Mouse (Mus musculus): ENCODE measurements around the gene Rin1. TPM values are rescaled to one million over a fixed set of nuclear protein-coding genes. Genes with fewer than 3 reads are reported as not detected.

Gene Rin1
- polyA plus RNA-seq, 1 experiment from 2014 or later, result 4.8 TPM

DNA sequence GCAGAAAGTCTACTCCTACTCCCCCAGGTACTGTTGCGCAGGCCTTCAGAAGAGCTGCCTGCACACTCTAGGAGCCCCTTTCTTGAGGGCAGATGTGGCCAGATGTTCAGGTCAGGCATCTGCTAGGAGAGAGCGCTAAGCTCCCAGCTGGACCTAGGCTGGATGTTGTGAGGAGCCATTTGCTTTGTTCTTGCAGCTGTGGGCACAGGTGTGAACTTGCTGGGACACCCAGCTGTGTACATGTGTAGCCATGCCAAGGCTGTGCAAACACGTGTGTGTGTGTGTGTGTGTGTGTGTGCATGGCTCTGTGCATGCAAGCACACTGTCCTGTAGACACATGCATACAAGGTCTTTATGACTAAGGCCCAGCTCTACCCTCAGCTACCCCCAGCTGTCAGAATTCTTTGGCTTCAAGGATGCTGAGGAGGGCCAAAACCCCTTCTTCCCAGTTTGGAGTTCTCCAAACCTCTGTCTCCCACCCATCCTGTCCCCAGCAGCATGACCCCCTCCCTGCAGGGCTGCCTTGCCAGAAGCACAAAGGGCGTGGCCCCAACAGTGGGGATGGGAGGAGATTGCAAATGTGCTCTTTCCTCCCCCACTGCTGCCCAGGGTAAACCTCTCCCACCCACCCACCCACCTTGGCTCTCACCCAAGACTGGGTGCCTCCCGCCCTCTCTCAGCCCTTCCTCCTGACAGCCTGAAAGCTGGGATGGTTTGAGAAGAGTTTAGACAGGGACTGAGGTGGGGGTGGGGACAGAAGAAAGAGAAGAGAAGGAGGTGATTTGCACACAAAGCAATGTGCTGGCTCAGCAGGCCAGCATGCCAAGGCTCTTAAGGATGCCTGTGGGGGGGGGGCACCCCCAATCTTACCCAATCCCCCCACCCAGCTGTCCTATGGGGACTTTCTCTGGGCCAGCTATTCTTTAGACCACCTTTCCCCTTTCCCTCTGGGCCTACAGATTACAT, 10.4 kb downstream of the Rin1 start:
- Histone ChIP-seq H3K27ac (ENCODE audit: low read depth, low read length) (peak overlapping the region; percentile 85), H3K4me3 (ENCODE audit: low read length) (no peak overlapping the region), H3K36me3 (ENCODE audit: control insufficient read depth, insufficient read depth, low read length) (no peaks in the 10 kb centered on the region), H3K4me2 (replicated peaks; ENCODE audit: low read depth, low read length) (no peak overlapping the region), H3K27me3 (ENCODE audit: control insufficient read depth, insufficient read depth, low read length) (no peaks in the 10 kb centered on the region), H3K4me1 (ENCODE audit: control insufficient read depth, insufficient read depth, low read length) (peaks cover 50% of the 10 kb centered on the region), H3K9ac (ENCODE audit: low read depth, low read length) (no peak overlapping the region), H3K9me3 (ENCODE audit: control insufficient read depth, low read length) (no peaks in the 10 kb centered on the region)
- peak; percentile 5; the same call in 1 of the 2 replicates for ATAC-seq (ENCODE audit: low FRiP score, low TSS enrichment)
- 27% methylated on average over 5 of the region's 5 CpGs for WGBS

DNA sequence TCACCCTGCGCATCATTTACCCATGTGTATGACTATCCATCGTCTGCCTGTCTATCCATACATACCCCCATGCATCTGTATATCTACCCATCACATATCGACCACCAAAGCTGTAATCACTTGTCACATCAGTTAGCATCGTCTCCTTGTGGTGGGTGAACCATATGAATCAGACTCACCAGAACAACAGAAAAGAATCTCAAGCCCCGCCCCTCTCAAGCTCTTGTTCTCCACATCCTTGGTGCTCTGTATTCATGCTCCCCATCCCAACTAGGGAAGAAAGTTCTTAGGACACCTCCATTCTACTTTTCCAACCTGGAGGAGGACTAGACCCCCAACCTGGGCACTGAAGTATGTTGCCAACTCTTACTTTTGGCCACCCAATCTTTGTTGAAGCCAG, 11.8 kb downstream of the Rin1 start:
- H3K9ac ChIP-seq (ENCODE audit: low read depth, low read length), result no peak overlapping the region
- H3K4me3 ChIP-seq (ENCODE audit: low read length), result no peak overlapping the region
- WGBS, result 89% methylated on average over 5 of the region's 5 CpGs
- H3K36me3 ChIP-seq (ENCODE audit: control insufficient read depth, insufficient read depth, low read length), result no peaks in the 10 kb centered on the region
- H3K4me2 ChIP-seq (replicated peaks; ENCODE audit: low read depth, low read length), result no peak overlapping the region
- no peaks in the 10 kb centered on the region for H3K9me3 ChIP-seq (ENCODE audit: control insufficient read depth, low read length)
- no peak overlapping the region for H3K27ac ChIP-seq (ENCODE audit: low read depth, low read length)
- H3K4me1 ChIP-seq (ENCODE audit: control insufficient read depth, insufficient read depth, low read length), result peaks cover 44% of the 10 kb centered on the region
- no peak for ATAC-seq (ENCODE audit: low FRiP score, low TSS enrichment)
- H3K27me3 ChIP-seq (ENCODE audit: control insufficient read depth, insufficient read depth, low read length), result no peaks in the 10 kb centered on the region

DNA sequence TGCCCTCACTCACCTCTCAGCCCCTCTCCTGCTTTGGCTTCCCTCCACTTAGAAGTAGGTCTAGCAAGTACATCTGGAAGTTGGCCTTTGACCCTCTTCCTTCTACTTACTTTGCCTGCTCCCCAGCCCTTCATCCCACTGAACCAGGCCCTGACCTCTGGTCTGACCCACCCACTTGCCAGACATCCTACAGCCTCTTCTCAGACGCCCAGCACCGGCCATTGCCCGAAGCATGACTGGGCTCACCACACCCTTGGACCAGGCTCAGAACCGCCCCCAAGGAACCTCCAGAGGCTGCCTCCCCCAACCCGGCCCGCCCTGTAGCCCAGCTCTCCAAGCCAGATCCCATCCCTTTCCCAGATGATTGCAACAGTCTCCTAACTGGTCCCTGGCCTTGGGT, 12.2 kb downstream of the Rin1 start:
- H3K4me1 ChIP-seq (ENCODE audit: control insufficient read depth, insufficient read depth, low read length), result peaks cover 47% of the 10 kb centered on the region
- 55% methylated on average over 6 of the region's 6 CpGs for WGBS
- no peaks in the 10 kb centered on the region for H3K36me3 ChIP-seq (ENCODE audit: control insufficient read depth, insufficient read depth, low read length)
- no peak for ATAC-seq (ENCODE audit: low FRiP score, low TSS enrichment)
- no peak overlapping the region for H3K4me3 ChIP-seq (ENCODE audit: low read length)
- no peaks in the 10 kb centered on the region for H3K9me3 ChIP-seq (ENCODE audit: control insufficient read depth, low read length)
- H3K9ac ChIP-seq (ENCODE audit: low read depth, low read length), result no peak overlapping the region
- H3K27ac ChIP-seq (ENCODE audit: low read depth, low read length), result no peak overlapping the region
- H3K27me3 ChIP-seq (ENCODE audit: control insufficient read depth, insufficient read depth, low read length), result no peaks in the 10 kb centered on the region
- no peak overlapping the region for H3K4me2 ChIP-seq (replicated peaks; ENCODE audit: low read depth, low read length)

DNA sequence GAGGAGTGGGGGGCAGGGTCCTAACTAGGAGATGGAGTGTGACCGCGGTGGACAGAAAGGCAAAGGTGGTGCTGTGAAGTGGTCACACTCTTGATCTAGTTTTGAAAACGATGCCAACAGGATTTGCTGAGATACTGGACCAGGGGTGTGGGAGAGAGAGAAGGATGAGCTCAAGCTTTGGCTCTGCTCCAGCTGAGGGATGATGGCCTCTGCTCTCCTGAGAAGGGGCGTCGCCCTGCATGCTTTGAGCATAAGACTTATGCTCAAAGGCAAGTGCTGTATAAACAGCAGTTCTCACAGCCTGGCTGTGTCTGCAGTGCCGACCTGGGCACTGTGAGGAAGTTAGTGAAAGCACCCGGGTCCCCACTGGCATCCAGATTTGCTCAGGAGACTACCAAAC, 14.8 kb downstream of the Rin1 start:
- H3K9me3 ChIP-seq (ENCODE audit: control insufficient read depth, low read length), result no peaks in the 10 kb centered on the region
- no peak overlapping the region for H3K9ac ChIP-seq (ENCODE audit: low read depth, low read length)
- ATAC-seq (ENCODE audit: low FRiP score, low TSS enrichment), result no peak
- no peak overlapping the region for H3K4me2 ChIP-seq (replicated peaks; ENCODE audit: low read depth, low read length)
- H3K36me3 ChIP-seq (ENCODE audit: control insufficient read depth, insufficient read depth, low read length), result no peaks in the 10 kb centered on the region
- H3K4me3 ChIP-seq (ENCODE audit: low read length), result no peak overlapping the region
- WGBS, result 58% methylated on average over 7 of the region's 7 CpGs
- peaks cover 9% of the 10 kb centered on the region for H3K27me3 ChIP-seq (ENCODE audit: control insufficient read depth, insufficient read depth, low read length)
- peaks cover 44% of the 10 kb centered on the region for H3K4me1 ChIP-seq (ENCODE audit: control insufficient read depth, insufficient read depth, low read length)
- H3K27ac ChIP-seq (ENCODE audit: low read depth, low read length), result no peak overlapping the region; the same call in 1 of the 2 replicates

DNA sequence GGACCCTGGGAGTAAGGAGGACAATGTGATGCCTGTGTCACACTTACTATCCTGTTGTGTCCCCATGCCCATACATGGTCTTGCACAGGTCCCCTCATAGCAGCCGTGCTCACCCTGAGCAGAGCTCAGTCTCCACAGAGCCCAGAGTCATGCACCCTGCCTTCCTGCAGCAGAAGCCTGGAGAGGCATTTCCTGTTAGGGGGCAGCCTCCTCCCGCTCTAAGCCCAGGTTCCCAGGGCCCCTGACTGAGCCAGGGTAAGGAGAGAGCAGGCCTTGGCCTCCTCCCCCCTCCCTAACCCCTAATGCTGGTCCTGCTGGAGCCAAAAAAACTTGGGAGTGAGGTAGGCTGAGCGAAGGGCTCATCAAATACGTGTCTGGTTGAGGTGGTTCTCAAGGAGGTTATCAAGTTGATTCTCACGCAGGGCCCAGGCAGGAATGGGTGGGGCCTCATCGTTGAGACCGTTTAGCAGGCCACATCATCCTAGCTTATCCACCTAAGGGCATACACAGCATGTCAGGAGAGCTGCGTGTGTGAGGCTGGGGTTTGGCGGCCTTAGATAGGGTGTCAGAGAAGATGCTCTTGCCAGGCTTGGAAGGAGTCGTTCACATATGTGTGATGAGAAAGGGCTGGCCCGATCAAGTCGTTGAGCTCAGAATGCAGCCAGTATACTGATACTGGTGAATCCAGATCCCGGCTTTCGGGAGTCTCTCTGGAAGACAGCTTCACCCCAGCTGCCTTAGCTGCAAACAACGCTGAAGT, 16.9 kb downstream of the Rin1 start:
- H3K9me3 ChIP-seq (ENCODE audit: control insufficient read depth, low read length), result no peaks in the 10 kb centered on the region
- WGBS, result 7% methylated on average over 15 of the region's 15 CpGs
- H3K27me3 ChIP-seq (ENCODE audit: control insufficient read depth, insufficient read depth, low read length), result peaks cover 9% of the 10 kb centered on the region
- ATAC-seq (ENCODE audit: low FRiP score, low TSS enrichment), result no peak
- peak overlapping the region; percentile 46 for H3K4me3 ChIP-seq (ENCODE audit: low read length)
- H3K9ac ChIP-seq (ENCODE audit: low read depth, low read length), result peak overlapping the region; percentile 50; the same call in 1 of the 2 replicates
- H3K27ac ChIP-seq (ENCODE audit: low read depth, low read length), result peak overlapping the region; percentile 89
- peaks cover 42% of the 10 kb centered on the region for H3K4me1 ChIP-seq (ENCODE audit: control insufficient read depth, insufficient read depth, low read length)
- no peaks in the 10 kb centered on the region for H3K36me3 ChIP-seq (ENCODE audit: control insufficient read depth, insufficient read depth, low read length)
- peak overlapping the region; percentile 52 for H3K4me2 ChIP-seq (replicated peaks; ENCODE audit: low read depth, low read length)

DNA sequence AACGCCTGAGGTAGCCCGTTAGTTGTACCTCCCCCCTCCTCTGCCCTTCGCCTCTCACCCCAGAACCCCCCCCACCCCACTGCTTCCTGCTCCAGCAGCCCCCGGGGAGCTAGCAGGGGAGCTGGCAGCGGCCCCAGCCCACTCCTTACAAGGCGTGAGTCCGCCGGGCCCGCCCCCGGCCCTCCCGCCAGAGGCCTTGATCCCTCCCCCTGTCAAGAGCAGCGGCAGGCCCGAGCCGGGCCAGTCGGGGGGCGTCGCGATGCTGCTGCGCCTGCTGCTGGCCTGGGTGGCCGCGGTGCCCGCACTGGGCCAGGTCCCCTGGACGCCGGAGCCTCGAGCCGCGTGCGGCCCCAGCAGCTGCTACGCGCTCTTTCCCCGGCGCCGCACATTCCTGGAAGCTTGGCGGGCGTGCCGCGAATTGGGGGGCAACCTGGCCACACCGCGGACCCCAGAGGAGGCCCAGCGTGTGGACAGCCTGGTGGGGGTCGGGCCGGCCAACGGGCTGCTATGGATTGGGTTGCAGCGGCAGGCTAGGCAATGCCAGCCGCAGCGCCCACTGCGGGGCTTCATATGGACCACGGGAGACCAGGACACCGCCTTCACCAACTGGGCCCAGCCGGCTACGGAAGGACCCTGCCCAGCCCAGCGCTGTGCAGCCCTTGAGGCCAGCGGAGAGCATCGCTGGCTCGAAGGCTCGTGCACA, 17.7 kb downstream of the Rin1 start, which contains the start of gene Cd248:
Gene Cd248 (plus strand): TSS at position 212 of the 703 bp plus-strand sequence.
- peaks cover 47% of the 10 kb centered on the region for H3K4me1 ChIP-seq (ENCODE audit: control insufficient read depth, insufficient read depth, low read length)
- H3K4me2 ChIP-seq (replicated peaks; ENCODE audit: low read depth, low read length), result peak within 1 kb of the TSS; percentile 52
- peak within 1 kb of the TSS; percentile 50 for H3K9ac ChIP-seq (ENCODE audit: low read depth, low read length)
- no peaks in the 10 kb centered on the region for H3K9me3 ChIP-seq (ENCODE audit: control insufficient read depth, low read length)
- 2% methylated on average over 49 of the region's 56 CpGs for WGBS
- H3K4me3 ChIP-seq (ENCODE audit: low read length), result peak within 1 kb of the TSS; percentile 46
- H3K27ac ChIP-seq (ENCODE audit: low read depth, low read length), result peak within 1 kb of the TSS; percentile 89
- no peaks in the 10 kb centered on the region for H3K36me3 ChIP-seq (ENCODE audit: control insufficient read depth, insufficient read depth, low read length)
- peaks cover 9% of the 10 kb centered on the region for H3K27me3 ChIP-seq (ENCODE audit: control insufficient read depth, insufficient read depth, low read length)
- ATAC-seq (ENCODE audit: low FRiP score, low TSS enrichment), result peak; percentile 41

DNA sequence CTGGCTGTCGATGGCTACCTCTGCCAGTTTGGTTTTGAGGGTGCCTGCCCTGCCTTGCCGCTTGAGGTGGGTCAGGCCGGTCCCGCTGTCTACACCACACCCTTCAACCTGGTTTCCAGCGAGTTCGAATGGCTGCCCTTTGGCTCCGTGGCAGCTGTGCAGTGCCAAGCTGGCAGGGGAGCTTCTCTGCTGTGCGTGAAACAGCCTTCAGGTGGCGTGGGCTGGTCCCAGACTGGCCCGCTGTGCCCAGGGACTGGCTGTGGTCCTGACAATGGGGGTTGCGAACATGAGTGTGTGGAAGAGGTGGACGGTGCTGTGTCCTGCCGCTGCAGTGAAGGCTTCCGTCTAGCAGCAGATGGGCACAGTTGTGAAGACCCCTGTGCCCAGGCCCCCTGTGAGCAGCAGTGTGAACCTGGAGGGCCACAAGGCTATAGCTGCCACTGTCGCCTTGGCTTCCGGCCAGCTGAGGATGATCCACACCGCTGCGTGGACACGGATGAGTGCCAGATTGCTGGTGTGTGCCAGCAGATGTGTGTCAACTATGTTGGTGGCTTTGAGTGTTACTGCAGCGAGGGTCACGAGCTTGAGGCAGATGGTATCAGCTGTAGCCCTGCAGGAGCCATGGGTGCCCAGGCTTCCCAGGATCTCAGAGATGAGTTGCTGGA, 18.4 kb downstream of the Rin1 start:
- ATAC-seq (ENCODE audit: low FRiP score, low TSS enrichment), result no peak
- peak overlapping the region; percentile 50 for H3K9ac ChIP-seq (ENCODE audit: low read depth, low read length)
- peak overlapping the region; percentile 21; the same call in 1 of the 2 replicates for H3K27ac ChIP-seq (ENCODE audit: low read depth, low read length)
- no peaks in the 10 kb centered on the region for H3K36me3 ChIP-seq (ENCODE audit: control insufficient read depth, insufficient read depth, low read length)
- H3K4me2 ChIP-seq (replicated peaks; ENCODE audit: low read depth, low read length), result peak overlapping the region; percentile 52
- WGBS, result 38% methylated on average over 21 of the region's 21 CpGs
- peaks cover 47% of the 10 kb centered on the region for H3K4me1 ChIP-seq (ENCODE audit: control insufficient read depth, insufficient read depth, low read length)
- H3K9me3 ChIP-seq (ENCODE audit: control insufficient read depth, low read length), result no peaks in the 10 kb centered on the region
- H3K27me3 ChIP-seq (ENCODE audit: control insufficient read depth, insufficient read depth, low read length), result peaks cover 9% of the 10 kb centered on the region
- H3K4me3 ChIP-seq (ENCODE audit: low read length), result peak overlapping the region; percentile 46

DNA sequence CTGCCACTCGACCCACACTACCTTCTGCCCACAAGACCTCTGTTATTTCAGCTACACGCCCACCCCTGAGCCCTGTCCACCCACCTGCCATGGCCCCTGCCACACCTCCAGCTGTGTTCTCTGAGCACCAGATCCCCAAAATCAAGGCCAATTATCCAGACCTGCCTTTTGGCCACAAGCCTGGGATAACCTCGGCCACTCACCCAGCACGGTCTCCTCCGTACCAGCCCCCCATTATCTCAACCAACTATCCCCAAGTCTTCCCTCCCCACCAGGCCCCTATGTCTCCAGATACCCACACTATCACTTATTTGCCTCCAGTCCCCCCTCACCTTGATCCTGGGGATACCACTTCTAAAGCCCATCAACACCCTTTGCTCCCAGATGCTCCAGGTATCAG, 19.2 kb downstream of the Rin1 start:
- no peaks in the 10 kb centered on the region for H3K9me3 ChIP-seq (ENCODE audit: control insufficient read depth, low read length)
- peaks cover 9% of the 10 kb centered on the region for H3K27me3 ChIP-seq (ENCODE audit: control insufficient read depth, insufficient read depth, low read length)
- no peak for ATAC-seq (ENCODE audit: low FRiP score, low TSS enrichment)
- H3K4me2 ChIP-seq (replicated peaks; ENCODE audit: low read depth, low read length), result peak overlapping the region; percentile 52
- no peaks in the 10 kb centered on the region for H3K36me3 ChIP-seq (ENCODE audit: control insufficient read depth, insufficient read depth, low read length)
- peak overlapping the region; percentile 46 for H3K4me3 ChIP-seq (ENCODE audit: low read length)
- H3K9ac ChIP-seq (ENCODE audit: low read depth, low read length), result no peak overlapping the region
- no peak overlapping the region for H3K27ac ChIP-seq (ENCODE audit: low read depth, low read length)
- peaks cover 47% of the 10 kb centered on the region for H3K4me1 ChIP-seq (ENCODE audit: control insufficient read depth, insufficient read depth, low read length)
- 78% methylated on average over 5 of the region's 5 CpGs for WGBS

Data from kidney, embryonic 14.5 days (tissue).